Mouse (Mus musculus) urinary bladder, adult 2 months (tissue): Measurements from ENCODE around the gene Gpr157. TPM values are rescaled to one million over a fixed set of nuclear protein-coding genes. Genes with fewer than 3 reads are reported as not detected.

Experiments used
- DNase-seq: peaks from one replicate; pipeline ENCODE4 v3.0.0; 2022; ENCODE audit warnings: low spot score
- polyA plus RNA-seq: library from polyadenylated mRNA; depleted of rRNA; stranded (reverse); fragments of >200 nt; gene quantifications from 2 replicates; pipeline ENCODE4 v1.2.3, GENCODE M21; 2012; rRNA removed

Gpr157 gene
- polyA plus RNA-seq, 1 experiment: 1.7 TPM

DNA sequence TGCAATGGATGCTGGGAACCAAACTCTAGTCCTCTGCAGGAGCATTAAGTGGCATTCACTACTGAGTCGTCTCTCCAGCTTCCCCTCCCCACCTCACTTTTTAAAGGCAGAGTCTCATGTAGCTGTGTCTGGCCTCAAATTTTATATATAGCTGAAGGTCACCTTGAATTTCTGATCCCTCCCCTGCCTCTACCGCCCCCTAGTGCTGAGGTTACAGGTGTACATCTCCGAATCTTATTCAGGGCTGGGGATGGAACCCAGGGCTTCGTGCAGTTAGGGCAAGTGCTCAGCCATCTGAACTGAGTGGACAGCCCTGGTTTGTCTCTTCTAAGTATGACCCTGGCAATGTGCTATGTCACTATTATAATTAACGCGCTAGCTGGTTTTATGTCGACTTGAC, 63.9 kb downstream of the Gpr157 start:
- DNase-seq: no peak

DNA sequence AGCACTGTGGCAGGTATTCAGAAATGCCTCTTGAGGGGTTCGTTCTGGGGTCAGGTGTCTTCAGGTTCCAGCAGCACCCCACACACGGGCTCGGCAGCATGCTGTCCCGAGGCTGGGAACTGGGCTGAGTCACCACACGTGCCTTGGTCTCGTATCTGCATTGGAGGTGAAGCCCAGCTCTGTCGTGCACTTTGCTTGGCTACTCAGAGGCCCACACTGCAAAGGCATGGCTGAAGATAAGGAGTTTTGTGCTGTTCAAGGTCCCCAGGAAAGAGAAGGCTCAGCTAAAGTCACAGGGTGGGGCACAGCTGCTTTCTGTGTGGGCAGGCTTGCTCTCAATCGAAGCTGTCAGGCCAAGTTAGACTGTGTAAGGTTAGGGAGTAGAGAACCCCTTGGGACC, 65.3 kb downstream of the Gpr157 start:
- no peak for DNase-seq

DNA sequence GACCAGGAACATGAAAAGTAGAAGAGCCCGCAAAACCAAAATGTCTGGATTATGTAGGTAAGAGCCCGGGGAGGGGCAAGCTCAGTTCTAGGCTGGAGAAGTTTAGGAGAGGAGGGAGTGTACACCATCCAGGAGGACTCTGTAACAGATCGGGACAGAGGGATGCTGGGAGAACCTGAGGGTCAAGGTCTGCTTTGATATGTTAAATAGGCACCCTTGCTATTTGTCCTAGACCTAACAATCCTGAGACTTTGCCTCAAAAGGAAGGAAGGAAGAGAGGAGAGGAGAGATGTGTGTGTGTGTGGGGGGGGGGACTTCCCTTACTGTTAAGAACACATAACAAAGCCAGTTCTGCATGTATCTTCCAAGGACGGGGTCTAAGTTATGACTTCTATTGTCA, 68.1 kb downstream of the Gpr157 start:
- no peak for DNase-seq

Other genes with a start within 250 kb of the Gpr157 start
- gene Spsb1, start 132.3 kb upstream of the Gpr157 start, polyA plus RNA-seq: 21.0 and 21.7 TPM in 2 replicates
- 45.9 and 57.6 TPM in 2 replicates for gene H6pd, start 78.3 kb upstream of the Gpr157 start, polyA plus RNA-seq
- 0.18 and 0.28 TPM in 2 replicates for gene Slc2a5, start 31.9 kb downstream of the Gpr157 start, polyA plus RNA-seq
- not detected in 2 replicates for gene Slc2a7, start 61.6 kb downstream of the Gpr157 start, polyA plus RNA-seq
- gene Car6, start 114.0 kb downstream of the Gpr157 start, polyA plus RNA-seq: not detected in 2 replicates
- gene Eno1, start 149.4 kb downstream of the Gpr157 start, polyA plus RNA-seq: 340 and 364 TPM in 2 replicates
- 30.0 and 66.3 TPM in 2 replicates for gene Rere, start 194.3 kb downstream of the Gpr157 start, polyA plus RNA-seq